Mouse (Mus musculus): ENCODE results near the gene Klf3.

The Klf3 gene

GRCm38 (mm10) chr5:64802795-64803719 is at the start of gene Klf3:
TSS of gene Klf3 (plus strand) at chr5:64803388.
- DNase-seq, result peak; percentile 80 to 88

- DNase-seq, result no peak
These were observed 40.9 kb upstream of the Klf3 start for GRCm38 (mm10) chr5:64762295-64762694.

- no peak for DNase-seq
These were observed 38.7 kb upstream of the Klf3 start for GRCm38 (mm10) chr5:64764452-64764851.

- no peak for DNase-seq
These were observed 37.4 kb upstream of the Klf3 start for GRCm38 (mm10) chr5:64765765-64766164.

- no peak for DNase-seq
These were observed 36.6 kb upstream of the Klf3 start for GRCm38 (mm10) chr5:64766626-64767025.

- DNase-seq, result no peak
These were observed 31.6 kb upstream of the Klf3 start for GRCm38 (mm10) chr5:64771619-64772018.

- no peak for DNase-seq
These were observed 25.0 kb upstream of the Klf3 start for GRCm38 (mm10) chr5:64778211-64778610.

- no peak for DNase-seq
These were observed 23.9 kb upstream of the Klf3 start for GRCm38 (mm10) chr5:64779285-64779684.

- no peak for DNase-seq
These were observed 22.4 kb upstream of the Klf3 start for GRCm38 (mm10) chr5:64780778-64781177.

- DNase-seq, result no peak
These were observed 15.0 kb upstream of the Klf3 start for GRCm38 (mm10) chr5:64788175-64788574.

- no peak for DNase-seq
These were observed 5.0 kb upstream of the Klf3 start for GRCm38 (mm10) chr5:64798209-64798608.

- DNase-seq, result no peak
These were observed 1.6 kb upstream of the Klf3 start for GRCm38 (mm10) chr5:64801545-64801944.

- DNase-seq, result no peak
These were observed 1.0 kb upstream of the Klf3 start for GRCm38 (mm10) chr5:64802143-64802542.

GRCm38 (mm10) chr5:64803720-64804462 is 703 bp downstream of the Klf3 start:
- peak; percentile 32 to 62 for DNase-seq

- DNase-seq, result no peak
These were observed 2.1 kb downstream of the Klf3 start for GRCm38 (mm10) chr5:64805131-64805872.

- no peak for DNase-seq
These were observed 2.8 kb downstream of the Klf3 start for GRCm38 (mm10) chr5:64805873-64806505.

- DNase-seq, result no peak
These were observed 3.4 kb downstream of the Klf3 start for GRCm38 (mm10) chr5:64806600-64806999.

- DNase-seq, result no peak
These were observed 4.0 kb downstream of the Klf3 start for GRCm38 (mm10) chr5:64807159-64807558.

GRCm38 (mm10) chr5:64807603-64808002 is 4.4 kb downstream of the Klf3 start:
- no peak for DNase-seq

- no peak for DNase-seq
These were observed 5.2 kb downstream of the Klf3 start for GRCm38 (mm10) chr5:64808106-64809010.

- DNase-seq, result no peak
These were observed 6.1 kb downstream of the Klf3 start for GRCm38 (mm10) chr5:64809257-64809656.

GRCm38 (mm10) chr5:64809864-64810263 is 6.7 kb downstream of the Klf3 start:
- no peak for DNase-seq

Data from cerebellum, adult 18-20 months (tissue).